Mouse (Mus musculus) spleen, postnatal 36 days (tissue): ENCODE measurements at regions not wholly inside any gene's neighbourhood (a gene's known extent, or its start where the extent isn't known, plus 50 kb on each side); places are given as distances from the start of the nearest gene placed in this dataset.
"Not testable (repeated sequence)": the region's sequence is repeated elsewhere in the genome, so short reads cannot be mapped to it uniquely, and the experiment has no call there.

Source experiments
- DNase-seq, 2 experiments: peaks; one replicate each; pipeline ENCODE4 v3.0.0; 2022; ENCODE audit warnings: low spot score in 2 of 2, mixed read lengths in 1 of 2

GRCm38 (mm10) chr16:76521142-76521541 is 147.5 kb upstream of the Nrip1 start:
- DNase-seq = no peak

GRCm38 (mm10) chr16:76520643-76520993 is 147.0 kb upstream of the Nrip1 start:
- DNase-seq = no peak

- no peak for DNase-seq
Measured at GRCm38 (mm10) chr16:76519911-76520642, 146.4 kb upstream of the Nrip1 start.

- no peak for DNase-seq
Measured at GRCm38 (mm10) chr16:76510861-76511260, 137.2 kb upstream of the Nrip1 start.

GRCm38 (mm10) chr16:76509109-76509650 is 135.6 kb upstream of the Nrip1 start:
- no peak for DNase-seq

- DNase-seq = no peak
Measured at GRCm38 (mm10) chr16:76507191-76507746, 133.6 kb upstream of the Nrip1 start.

GRCm38 (mm10) chr16:76506240-76506639 is 132.6 kb upstream of the Nrip1 start:
- no peak for DNase-seq

GRCm38 (mm10) chr16:76499686-76500400 is 126.2 kb upstream of the Nrip1 start:
- no peak for DNase-seq

GRCm38 (mm10) chr16:76498233-76498632 is 124.6 kb upstream of the Nrip1 start:
- no peak for DNase-seq

GRCm38 (mm10) chr16:76497041-76497808 is 123.6 kb upstream of the Nrip1 start:
- no peak for DNase-seq

GRCm38 (mm10) chr16:76483419-76483818 is 109.8 kb upstream of the Nrip1 start:
- DNase-seq = no peak

GRCm38 (mm10) chr16:76481966-76482365 is 108.3 kb upstream of the Nrip1 start:
- DNase-seq = no peak

- no peak for DNase-seq
Measured at GRCm38 (mm10) chr16:76477474-76477873, 103.8 kb upstream of the Nrip1 start.

GRCm38 (mm10) chr16:76474481-76474880 is 100.9 kb upstream of the Nrip1 start:
- DNase-seq = no peak

GRCm38 (mm10) chr16:76472386-76472785 is 98.8 kb upstream of the Nrip1 start:
- DNase-seq = no peak

- DNase-seq = no peak
Measured at GRCm38 (mm10) chr16:76471081-76471480, 97.5 kb upstream of the Nrip1 start.

- DNase-seq = no peak
Measured at GRCm38 (mm10) chr16:76459521-76459920, 85.9 kb upstream of the Nrip1 start.

- not testable (repeated sequence) for DNase-seq
Measured at GRCm38 (mm10) chr16:76456300-76456599, 82.6 kb upstream of the Nrip1 start.

GRCm38 (mm10) chr16:76455499-76456299 is 82.1 kb upstream of the Nrip1 start:
- peak in 1 of 2 experiments; percentile 11 for DNase-seq

- DNase-seq = no peak
Measured at GRCm38 (mm10) chr16:76454741-76455465, 81.3 kb upstream of the Nrip1 start.
